Mouse (Mus musculus): ENCODE results near the gene Elf2.
"Not testable (repeated sequence)": the region's sequence is repeated elsewhere in the genome, so short reads cannot be mapped to it uniquely, and the experiment has no call there.

Elf2 gene

GRCm38 (mm10) chr3:51218385-51218784 is 122.1 kb downstream of the Elf2 start:
- in situ Hi-C loops (cut with MboI, MseI): not testable (repeated sequence)

DNA sequence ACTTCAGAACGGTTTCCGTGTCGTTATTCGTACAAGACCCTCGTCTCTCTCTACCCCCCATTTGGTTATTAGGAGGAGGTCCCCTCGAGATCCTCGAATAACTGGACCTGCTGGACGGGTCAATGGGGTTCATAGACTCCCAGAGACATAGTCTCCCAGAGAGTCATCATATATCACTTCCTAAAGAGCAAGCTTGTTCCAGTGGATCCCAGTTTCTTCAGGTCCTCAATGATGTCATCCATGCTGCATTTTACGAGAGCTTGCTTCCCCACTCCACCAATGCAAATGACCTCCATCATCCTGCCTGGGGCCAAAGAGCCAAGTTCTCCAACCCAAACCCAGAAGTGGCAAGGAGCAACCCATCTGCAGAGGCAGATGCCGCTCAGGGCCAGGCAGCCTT is 124.1 kb downstream of the Elf2 start:
- in situ Hi-C loops (cut with MboI, MseI): not testable (repeated sequence)

- in situ Hi-C loops (cut with MboI, MseI): no loop called here
These were observed 124.8 kb downstream of the Elf2 start for GRCm38 (mm10) chr3:51215681-51216080.

GRCm38 (mm10) chr3:51213111-51213510 is 127.4 kb downstream of the Elf2 start:
- in situ Hi-C loops (cut with MboI, MseI): no loop called here

DNA sequence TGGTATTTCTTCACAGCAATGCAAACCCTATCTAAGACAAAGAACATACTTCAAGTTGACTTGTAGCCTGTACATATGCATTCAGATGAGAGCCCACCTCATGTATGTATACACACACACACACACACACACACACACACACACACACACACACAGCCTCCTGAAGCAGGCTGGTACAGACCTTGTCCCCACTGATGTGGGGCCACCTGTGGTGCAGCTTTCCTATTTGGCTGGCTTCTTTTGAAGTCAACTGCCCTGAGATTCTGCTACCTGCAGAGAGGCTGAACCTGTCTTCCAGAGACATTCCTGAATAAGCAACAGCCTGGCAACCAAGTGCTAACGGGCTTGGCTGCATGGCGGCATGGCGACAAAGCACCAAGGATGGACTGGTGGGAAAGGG is 130.0 kb downstream of the Elf2 start:
- in situ Hi-C loops (cut with MboI, MseI): no loop called here

- in situ Hi-C loops (cut with MboI, MseI): no loop called here
These were observed 130.8 kb downstream of the Elf2 start for GRCm38 (mm10) chr3:51209503-51210314.

DNA sequence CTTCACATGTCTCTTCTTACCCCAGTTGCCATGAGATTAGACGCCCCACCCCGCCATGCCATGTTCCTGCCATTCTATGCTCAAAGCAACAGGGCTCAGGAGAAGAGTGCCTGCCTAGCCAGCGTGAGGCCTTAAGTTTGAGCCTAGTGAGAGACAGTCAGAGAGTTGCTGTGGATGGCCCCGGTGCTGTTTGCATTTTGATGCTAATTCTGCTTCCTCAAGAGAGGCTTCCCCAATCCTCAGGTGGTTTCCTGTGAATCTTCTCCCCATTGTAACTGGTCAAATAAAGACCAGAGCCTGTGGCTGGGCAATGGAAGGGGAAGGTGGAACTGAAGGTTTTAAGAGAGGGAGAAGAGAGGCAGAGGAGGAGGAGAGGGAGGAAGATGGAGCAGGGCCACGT is 131.8 kb downstream of the Elf2 start:
- in situ Hi-C loops (cut with MboI, MseI): no loop called here

DNA sequence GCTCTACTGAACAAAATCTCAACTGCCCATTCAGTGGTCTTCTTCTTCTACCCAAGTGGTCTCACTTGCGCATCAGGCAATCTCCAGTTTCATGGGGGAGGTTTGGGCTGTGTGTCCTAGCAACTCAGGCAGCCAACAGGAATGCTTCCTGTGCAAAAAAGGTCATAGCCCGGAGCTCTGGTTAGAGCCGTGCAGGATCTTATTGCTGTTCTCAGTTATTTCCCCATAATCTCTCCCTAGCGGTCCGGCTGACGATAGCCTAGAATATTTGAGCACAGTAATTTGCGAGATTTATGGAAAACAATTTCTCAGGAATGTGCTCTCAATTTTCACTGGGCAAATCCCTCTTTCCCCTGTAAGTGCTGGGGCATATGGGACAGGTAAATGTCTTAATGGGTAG is 133.9 kb downstream of the Elf2 start:
- in situ Hi-C loops (cut with MboI, MseI): no loop called here

GRCm38 (mm10) chr3:51204897-51205296 is 135.6 kb downstream of the Elf2 start:
- in situ Hi-C loops (cut with MboI, MseI): no loop called here

GRCm38 (mm10) chr3:51204441-51204840 is 136.0 kb downstream of the Elf2 start:
- in situ Hi-C loops (cut with MboI, MseI): no loop called here

DNA sequence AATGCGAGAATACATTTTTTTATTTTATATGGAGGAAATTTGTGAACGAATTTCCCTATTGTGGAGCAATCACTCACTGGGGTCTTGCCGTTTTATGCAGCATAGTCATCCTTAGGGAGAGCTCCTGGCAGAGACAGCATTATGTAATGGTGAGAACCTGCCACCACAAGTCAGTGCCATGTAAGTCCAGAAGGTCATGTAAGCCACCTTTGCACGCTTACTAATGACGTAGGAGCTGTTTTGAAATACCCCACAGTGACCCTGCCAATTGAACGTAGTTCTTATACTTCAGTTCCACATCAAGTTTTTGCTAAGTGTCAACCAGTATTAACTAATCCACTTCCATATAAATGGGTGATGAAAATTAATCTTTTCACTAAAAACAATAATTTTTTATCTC is 136.6 kb downstream of the Elf2 start:
- in situ Hi-C loops (cut with MboI, MseI): no loop called here
